Mouse (Mus musculus): ENCODE data around the gene Actl6b. TPM values are rescaled to one million over a fixed set of nuclear protein-coding genes. Genes with fewer than 3 reads are reported as not detected.

Actl6b gene
- polyA plus RNA-seq, 1 experiment from 2014 or later: 0.71 TPM

DNA sequence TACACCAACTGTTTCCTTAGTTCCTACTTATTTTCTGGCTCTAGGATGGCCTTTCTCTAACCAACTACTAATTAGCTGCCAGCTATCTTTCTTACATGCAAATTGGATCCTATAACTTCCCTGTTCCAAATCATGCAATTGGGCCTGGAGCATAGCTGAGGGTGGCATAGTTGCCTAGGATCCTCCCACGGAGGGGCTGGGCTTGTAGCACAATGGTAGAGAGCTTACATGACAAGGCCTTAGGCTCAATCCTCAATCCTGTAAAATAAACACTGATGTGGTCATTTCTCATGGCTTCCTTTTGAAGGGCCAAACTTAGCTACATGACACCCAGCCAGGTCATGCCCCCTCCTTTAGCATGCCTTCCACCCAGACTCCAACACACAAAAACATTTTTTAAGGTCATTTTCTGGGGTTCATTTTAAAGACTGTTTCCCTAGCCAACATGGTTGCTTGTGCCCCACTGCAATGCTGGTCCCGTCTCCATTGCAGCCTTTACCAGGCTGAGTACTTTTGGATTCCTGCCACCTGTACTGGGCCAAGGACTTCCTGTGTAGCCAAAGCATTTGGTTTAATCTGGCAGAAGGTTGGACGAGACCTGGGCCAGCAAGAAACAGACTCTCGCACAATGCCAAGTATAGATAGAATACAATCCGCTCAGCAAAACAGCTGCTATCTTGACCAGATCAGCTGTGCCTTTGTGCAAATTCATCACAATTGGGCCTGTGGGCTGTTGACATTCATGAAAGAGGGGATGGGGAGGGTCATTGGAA is 11.4 kb upstream of the Actl6b start:
- 57% methylated on average over 5 of the region's 5 CpGs for WGBS
- no peak overlapping the region for H3K4me3 ChIP-seq
- ATAC-seq (ENCODE audit: borderline replicate concordance, extremely low read depth, low FRiP score, low TSS enrichment): no peak
- H3K27me3 ChIP-seq: no peaks in the 10 kb centered on the region
- 0 out of 2 replicates have a peak, but pooled peaks cover 3% of the 10 kb centered on the region for H3K4me1 ChIP-seq
- H3K4me2 ChIP-seq: no peak overlapping the region
- no peak overlapping the region for H3K9ac ChIP-seq
- no peaks in the 10 kb centered on the region for H3K9me3 ChIP-seq
- H3K36me3 ChIP-seq: no peaks in the 10 kb centered on the region
- H3K27ac ChIP-seq: no peak overlapping the region

GRCm38 (mm10) chr5:137544926-137545325 is 8.4 kb upstream of the Actl6b start:
- no peaks in the 10 kb centered on the region for H3K4me1 ChIP-seq
- H3K9me3 ChIP-seq: no peaks in the 10 kb centered on the region
- H3K9ac ChIP-seq: no peak overlapping the region
- no peaks in the 10 kb centered on the region for H3K27me3 ChIP-seq
- no peak for ATAC-seq (ENCODE audit: borderline replicate concordance, extremely low read depth, low FRiP score, low TSS enrichment)
- H3K4me3 ChIP-seq: no peak overlapping the region
- WGBS: 60% methylated on average over 6 of the region's 6 CpGs
- no peak overlapping the region for H3K27ac ChIP-seq
- no peaks in the 10 kb centered on the region for H3K36me3 ChIP-seq
- H3K4me2 ChIP-seq: no peak overlapping the region

GRCm38 (mm10) chr5:137545596-137545995 is 7.7 kb upstream of the Actl6b start:
- H3K4me1 ChIP-seq: no peaks in the 10 kb centered on the region
- no peak overlapping the region for H3K4me3 ChIP-seq
- no peaks in the 10 kb centered on the region for H3K27me3 ChIP-seq
- no peak overlapping the region for H3K27ac ChIP-seq
- 60% methylated on average over 4 of the region's 4 CpGs for WGBS
- no peaks in the 10 kb centered on the region for H3K36me3 ChIP-seq
- no peak overlapping the region for H3K9ac ChIP-seq
- no peak for ATAC-seq (ENCODE audit: borderline replicate concordance, extremely low read depth, low FRiP score, low TSS enrichment)
- no peaks in the 10 kb centered on the region for H3K9me3 ChIP-seq
- no peak overlapping the region for H3K4me2 ChIP-seq

GRCm38 (mm10) chr5:137549840-137550239 is 3.5 kb upstream of the Actl6b start:
- Histone ChIP-seq H3K4me1 (no peaks in the 10 kb centered on the region), H3K4me3 (no peak overlapping the region), H3K4me2 (no peak overlapping the region), H3K36me3 (no peaks in the 10 kb centered on the region), H3K9me3 (no peaks in the 10 kb centered on the region), H3K27ac (no peak overlapping the region), H3K9ac (no peak overlapping the region), H3K27me3 (peaks cover 14% of the 10 kb centered on the region)
- WGBS: 63% methylated on average over 2 of the region's 2 CpGs
- no peak for ATAC-seq (ENCODE audit: borderline replicate concordance, extremely low read depth, low FRiP score, low TSS enrichment)

- peaks cover 14% of the 10 kb centered on the region for H3K27me3 ChIP-seq
- no peak overlapping the region for H3K9ac ChIP-seq
- WGBS: 67% methylated on average over 5 of the region's 5 CpGs
- no peaks in the 10 kb centered on the region for H3K4me1 ChIP-seq
- no peaks in the 10 kb centered on the region for H3K9me3 ChIP-seq
- no peak for ATAC-seq (ENCODE audit: borderline replicate concordance, extremely low read depth, low FRiP score, low TSS enrichment)
- H3K4me3 ChIP-seq: no peak overlapping the region
- H3K36me3 ChIP-seq: no peaks in the 10 kb centered on the region
- no peak overlapping the region for H3K27ac ChIP-seq
- no peak overlapping the region for H3K4me2 ChIP-seq
Measured at GRCm38 (mm10) chr5:137551119-137551518, 2.2 kb upstream of the Actl6b start.

GRCm38 (mm10) chr5:137553000-137553399 is 317 bp upstream of the Actl6b start:
- no peaks in the 10 kb centered on the region for H3K36me3 ChIP-seq
- H3K4me2 ChIP-seq: peak overlapping the region; percentile 31
- H3K27ac ChIP-seq: no peak overlapping the region
- ATAC-seq (ENCODE audit: borderline replicate concordance, extremely low read depth, low FRiP score, low TSS enrichment): no peak
- 21% methylated on average over 6 of the region's 6 CpGs for WGBS
- no peaks in the 10 kb centered on the region for H3K4me1 ChIP-seq
- H3K4me3 ChIP-seq: no peak overlapping the region; the same call in 1 of the 2 replicates
- H3K27me3 ChIP-seq: peaks cover 14% of the 10 kb centered on the region
- H3K9me3 ChIP-seq: no peaks in the 10 kb centered on the region
- H3K9ac ChIP-seq: no peak overlapping the region

- Histone ChIP-seq H3K4me2 (no peak overlapping the region), H3K4me1 (no peaks in the 10 kb centered on the region), H3K4me3 (no peak overlapping the region), H3K36me3 (no peaks in the 10 kb centered on the region), H3K27ac (no peak overlapping the region), H3K27me3 (peaks cover 14% of the 10 kb centered on the region), H3K9ac (no peak overlapping the region), H3K9me3 (no peaks in the 10 kb centered on the region)
- 43% methylated on average over 11 of the region's 11 CpGs for WGBS
- ATAC-seq (ENCODE audit: borderline replicate concordance, extremely low read depth, low FRiP score, low TSS enrichment): no peak
Measured at GRCm38 (mm10) chr5:137553898-137554297, 581 bp downstream of the Actl6b start.

GRCm38 (mm10) chr5:137561556-137561955 is 8.2 kb downstream of the Actl6b start:
- H3K4me2 ChIP-seq: no peak overlapping the region
- H3K4me1 ChIP-seq: no peaks in the 10 kb centered on the region
- 57% methylated on average over 6 of the region's 6 CpGs for WGBS
- no peak overlapping the region for H3K4me3 ChIP-seq
- no peak for ATAC-seq (ENCODE audit: borderline replicate concordance, extremely low read depth, low FRiP score, low TSS enrichment)
- no peaks in the 10 kb centered on the region for H3K27me3 ChIP-seq
- H3K36me3 ChIP-seq: no peaks in the 10 kb centered on the region
- no peaks in the 10 kb centered on the region for H3K9me3 ChIP-seq
- no peak overlapping the region for H3K9ac ChIP-seq
- no peak overlapping the region for H3K27ac ChIP-seq

DNA sequence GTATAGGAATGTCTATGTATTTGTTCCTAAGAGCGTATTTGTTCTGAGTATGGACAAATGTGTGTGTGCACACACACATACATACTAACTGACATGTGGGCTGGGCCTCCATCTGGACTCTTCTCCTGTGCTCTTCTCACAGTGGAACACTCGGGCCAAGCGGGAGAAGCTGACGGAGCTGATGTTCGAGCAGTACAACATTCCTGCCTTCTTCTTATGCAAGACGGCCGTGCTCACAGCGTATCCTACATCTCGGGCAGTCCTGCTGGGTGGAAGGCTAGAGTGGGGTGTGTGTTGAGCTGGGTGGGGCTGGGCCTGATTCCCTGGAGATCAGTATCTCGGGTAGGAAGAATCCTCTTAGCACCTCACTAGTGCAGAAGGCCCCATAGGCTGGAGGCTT is 9.6 kb downstream of the Actl6b start:
- ATAC-seq (ENCODE audit: borderline replicate concordance, extremely low read depth, low FRiP score, low TSS enrichment): no peak
- Histone ChIP-seq H3K27me3 (no peaks in the 10 kb centered on the region), H3K9ac (no peak overlapping the region), H3K4me1 (no peaks in the 10 kb centered on the region), H3K9me3 (no peaks in the 10 kb centered on the region), H3K27ac (no peak overlapping the region), H3K4me3 (no peak overlapping the region), H3K36me3 (no peaks in the 10 kb centered on the region), H3K4me2 (no peak overlapping the region)
- WGBS: 51% methylated on average over 10 of the region's 10 CpGs

DNA sequence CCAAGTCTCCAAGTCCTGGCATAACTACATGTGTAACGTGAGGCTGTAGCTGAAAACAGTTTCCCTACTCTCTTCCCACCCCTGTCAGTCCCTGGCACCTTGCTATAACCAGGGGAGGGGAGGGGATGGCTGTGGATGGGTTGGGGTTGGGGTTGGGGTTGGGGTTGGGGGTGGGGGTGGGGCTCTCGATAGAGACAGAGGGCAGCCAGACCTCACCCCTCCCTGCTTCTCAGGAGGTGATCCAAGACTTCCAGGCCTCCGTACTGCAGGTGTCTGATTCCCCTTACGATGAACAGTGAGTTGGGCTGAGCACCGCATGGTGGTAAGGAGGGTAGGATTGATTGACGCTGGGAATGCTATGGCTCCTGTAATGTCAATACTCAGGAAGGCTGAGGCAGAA is 12.4 kb downstream of the Actl6b start:
- WGBS: 64% methylated on average over 6 of the region's 6 CpGs
- Histone ChIP-seq H3K4me2 (no peak overlapping the region), H3K36me3 (no peaks in the 10 kb centered on the region), H3K4me1 (0 out of 2 replicates have a peak, but pooled peaks cover 9% of the 10 kb centered on the region), H3K4me3 (no peak overlapping the region), H3K9me3 (no peaks in the 10 kb centered on the region), H3K9ac (no peak overlapping the region), H3K27me3 (no peaks in the 10 kb centered on the region), H3K27ac (no peak overlapping the region)
- no peak for ATAC-seq (ENCODE audit: borderline replicate concordance, extremely low read depth, low FRiP score, low TSS enrichment)

- H3K27ac ChIP-seq: no peak overlapping the region
- H3K36me3 ChIP-seq: no peaks in the 10 kb centered on the region
- H3K4me3 ChIP-seq: no peak overlapping the region
- H3K4me1 ChIP-seq: 0 out of 2 replicates have a peak, but pooled peaks cover 9% of the 10 kb centered on the region
- WGBS: 94% methylated on average over 5 of the region's 5 CpGs
- H3K9ac ChIP-seq: no peak overlapping the region
- no peak overlapping the region for H3K4me2 ChIP-seq
- no peak for ATAC-seq (ENCODE audit: borderline replicate concordance, extremely low read depth, low FRiP score, low TSS enrichment)
- no peaks in the 10 kb centered on the region for H3K9me3 ChIP-seq
- no peaks in the 10 kb centered on the region for H3K27me3 ChIP-seq
Measured at GRCm38 (mm10) chr5:137566416-137566815, 13.1 kb downstream of the Actl6b start.

DNA sequence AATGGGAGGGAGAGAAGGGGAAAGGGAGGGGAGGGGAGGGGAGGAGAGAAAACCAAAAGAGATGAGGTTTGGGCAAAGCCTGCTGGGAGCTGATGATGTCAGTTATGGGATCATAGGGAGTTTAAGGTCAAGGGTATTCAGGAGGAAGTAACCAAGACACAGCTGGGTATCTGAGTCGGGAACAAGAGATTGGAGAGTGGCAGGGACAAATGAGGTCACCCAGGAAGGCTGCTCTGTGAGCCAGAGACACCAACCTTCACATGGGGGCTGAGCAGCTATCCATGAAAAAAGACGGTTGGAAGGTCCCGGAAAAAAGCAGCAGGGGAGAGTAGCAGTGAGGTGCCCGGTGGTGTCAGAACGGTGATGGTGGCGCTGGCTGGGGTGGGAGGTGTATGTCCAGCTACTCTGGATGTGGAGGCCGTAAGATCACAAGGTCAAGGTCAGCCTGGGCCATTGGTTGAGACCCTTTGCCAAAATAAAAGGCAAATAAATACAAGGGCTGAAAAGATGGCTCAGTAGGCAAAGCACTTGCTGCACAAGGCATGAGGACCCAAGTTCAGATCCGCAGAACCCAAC is 15.0 kb downstream of the Actl6b start:
- no peaks in the 10 kb centered on the region for H3K9me3 ChIP-seq
- H3K27me3 ChIP-seq: no peaks in the 10 kb centered on the region
- no peak overlapping the region for H3K4me3 ChIP-seq
- H3K36me3 ChIP-seq: no peaks in the 10 kb centered on the region
- no peak overlapping the region for H3K27ac ChIP-seq
- WGBS: 73% methylated on average over 8 of the region's 8 CpGs
- H3K4me2 ChIP-seq: no peak overlapping the region
- ATAC-seq (ENCODE audit: borderline replicate concordance, extremely low read depth, low FRiP score, low TSS enrichment): no peak
- no peak overlapping the region for H3K9ac ChIP-seq
- H3K4me1 ChIP-seq: 0 out of 2 replicates have a peak, but pooled peaks cover 9% of the 10 kb centered on the region

Data from lung, embryonic 15.5 days (tissue).